Mouse (Mus musculus) adrenal gland, postnatal 14 days (tissue): ENCODE measurements around the gene Best1. TPM values are rescaled to one million over a fixed set of nuclear protein-coding genes. Genes with fewer than 3 reads are reported as not detected.

Experiments
- DNase-seq: peaks from one replicate; pipeline ENCODE4 v3.0.0; 2021; ENCODE audit warnings: mixed read lengths
- long read RNA-seq, 2 experiments: library from polyadenylated mRNA; stranded (forward); transcript quantifications; one replicate each; pipeline ENCODE4 v2.0.0; 2021
- total RNA-seq: library from RNA; stranded (reverse); gene quantifications from 2 replicates; pipeline ENCODE4 v1.2.3, GENCODE M21; 2021

Best1 gene
- total RNA-seq, result 0.19 TPM in 1 of 2 replicates, not detected in the other
- long read RNA-seq, experiment 1, result 0 reads
- long read RNA-seq, experiment 2, result 0 reads

GRCm38 (mm10) chr19:10001206-10001969 lies at the start of gene Best1, which contains the start of gene Rab3il1:
Gene Best1 (minus strand): TSS chr19:10001633.
Gene Rab3il1 (plus strand): TSS chr19:10001669.
- DNase-seq, result no peak

GRCm38 (mm10) chr19:10050438-10050837 lies 49.0 kb upstream of the Best1 start:
- DNase-seq, result no peak

- peak; percentile 23 for DNase-seq
Observed at GRCm38 (mm10) chr19:10049533-10049932, 48.1 kb upstream of the Best1 start.

- DNase-seq, result no peak
Observed at GRCm38 (mm10) chr19:10046983-10047382, 45.5 kb upstream of the Best1 start.

- DNase-seq, result no peak
Observed at GRCm38 (mm10) chr19:10046346-10046745, 44.9 kb upstream of the Best1 start.

- DNase-seq, result no peak
Observed at GRCm38 (mm10) chr19:10045707-10046106, 44.3 kb upstream of the Best1 start.

GRCm38 (mm10) chr19:10043643-10044042 lies 42.2 kb upstream of the Best1 start:
- peak; percentile 81 for DNase-seq

- DNase-seq, result no peak
Observed at GRCm38 (mm10) chr19:10042816-10043215, 41.4 kb upstream of the Best1 start.

- DNase-seq, result no peak
Observed at GRCm38 (mm10) chr19:10042232-10042631, 40.8 kb upstream of the Best1 start.

GRCm38 (mm10) chr19:10041388-10042148 lies 40.1 kb upstream of the Best1 start, which contains the start of gene Fads3:
Gene Fads3 (plus strand): TSS chr19:10041569.
- peak; percentile 87 for DNase-seq

- no peak for DNase-seq
Observed at GRCm38 (mm10) chr19:10040866-10041387, 39.5 kb upstream of the Best1 start.

GRCm38 (mm10) chr19:10039615-10040014 lies 38.2 kb upstream of the Best1 start:
- DNase-seq, result no peak

GRCm38 (mm10) chr19:10038910-10039309 lies 37.5 kb upstream of the Best1 start:
- peak; percentile 45 for DNase-seq

GRCm38 (mm10) chr19:10038364-10038763 lies 36.9 kb upstream of the Best1 start:
- DNase-seq, result no peak

GRCm38 (mm10) chr19:10037534-10037933 lies 36.1 kb upstream of the Best1 start:
- DNase-seq, result no peak

GRCm38 (mm10) chr19:10034785-10035447 lies 33.5 kb upstream of the Best1 start:
- peak; percentile 92 for DNase-seq

GRCm38 (mm10) chr19:10034356-10034755 lies 32.9 kb upstream of the Best1 start:
- DNase-seq, result no peak

GRCm38 (mm10) chr19:10033211-10033973 lies 32.0 kb upstream of the Best1 start:
- DNase-seq, result peak; percentile 81

GRCm38 (mm10) chr19:10029746-10030145 lies 28.3 kb upstream of the Best1 start:
- no peak for DNase-seq

- peak; percentile 91 for DNase-seq
Observed at GRCm38 (mm10) chr19:10025169-10025875, 23.9 kb upstream of the Best1 start.

GRCm38 (mm10) chr19:10023304-10023758 lies 21.9 kb upstream of the Best1 start:
- peak; percentile 46 for DNase-seq
